Mouse (Mus musculus): ENCODE measurements at regions not wholly inside any gene's neighbourhood (a gene's known extent, or its start where the extent isn't known, plus 50 kb on each side); places are given as distances from the start of the nearest gene placed in this dataset.

DNA sequence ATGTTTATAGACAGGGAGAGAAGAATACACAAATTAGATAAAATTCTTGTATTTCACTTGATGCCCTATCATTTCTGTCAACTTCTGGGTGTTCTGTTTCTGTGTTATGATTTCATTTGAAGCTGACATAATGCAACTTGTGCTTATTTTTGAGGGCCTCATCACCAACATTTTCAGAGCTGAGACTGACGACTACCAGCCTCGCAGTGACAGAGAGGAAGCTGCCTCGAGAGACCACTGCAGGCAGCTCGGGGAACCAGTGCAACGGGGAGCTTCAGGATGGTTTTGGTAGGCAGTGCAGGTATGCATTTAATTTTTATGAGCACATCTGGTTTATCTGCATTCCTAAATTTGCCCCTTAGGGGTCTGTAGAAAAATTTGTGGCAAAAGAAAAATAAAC lies 669.1 kb upstream of the Pou3f3 start:
- no peak overlapping the region for H3K9ac ChIP-seq (replicated peaks; ENCODE audit: low read depth, low read length)
- no peaks in the 10 kb centered on the region for H3K9me3 ChIP-seq (ENCODE audit: control insufficient read depth, low read depth, low read length)
- WGBS, result 65% methylated on average over 5 of the region's 5 CpGs
- no peak overlapping the region for H3K27ac ChIP-seq (ENCODE audit: low read length)
- no peaks in the 10 kb centered on the region for H3K36me3 ChIP-seq (ENCODE audit: control insufficient read depth, insufficient read depth, low read length)
- H3K4me1 ChIP-seq (ENCODE audit: control insufficient read depth, insufficient read depth, low read length), result no peaks in the 10 kb centered on the region
- no peak overlapping the region for H3K4me3 ChIP-seq (ENCODE audit: low read depth, low read length)
- H3K4me2 ChIP-seq (replicated peaks; ENCODE audit: low read depth, low read length), result no peak overlapping the region
- ATAC-seq (ENCODE audit: insufficient number of reproducible peaks, insufficient read depth, low FRiP score, low read depth), result no peak
- H3K27me3 ChIP-seq (ENCODE audit: control insufficient read depth, insufficient read depth, low read length), result no peaks in the 10 kb centered on the region

GRCm38 (mm10) chr1:42033786-42034185 lies 661.8 kb upstream of the Pou3f3 start:
- 83% methylated on average over 2 of the region's 2 CpGs for WGBS
- H3K36me3 ChIP-seq (ENCODE audit: control insufficient read depth, insufficient read depth, low read length), result no peaks in the 10 kb centered on the region
- no peak for ATAC-seq (ENCODE audit: insufficient number of reproducible peaks, insufficient read depth, low FRiP score, low read depth)
- no peak overlapping the region for H3K9ac ChIP-seq (replicated peaks; ENCODE audit: low read depth, low read length)
- no peaks in the 10 kb centered on the region for H3K4me1 ChIP-seq (ENCODE audit: control insufficient read depth, insufficient read depth, low read length)
- no peak overlapping the region for H3K27ac ChIP-seq (ENCODE audit: low read length)
- H3K4me2 ChIP-seq (replicated peaks; ENCODE audit: low read depth, low read length), result no peak overlapping the region
- no peaks in the 10 kb centered on the region for H3K9me3 ChIP-seq (ENCODE audit: control insufficient read depth, low read depth, low read length)
- no peaks in the 10 kb centered on the region for H3K27me3 ChIP-seq (ENCODE audit: control insufficient read depth, insufficient read depth, low read length)
- H3K4me3 ChIP-seq (ENCODE audit: low read depth, low read length), result no peak overlapping the region

DNA sequence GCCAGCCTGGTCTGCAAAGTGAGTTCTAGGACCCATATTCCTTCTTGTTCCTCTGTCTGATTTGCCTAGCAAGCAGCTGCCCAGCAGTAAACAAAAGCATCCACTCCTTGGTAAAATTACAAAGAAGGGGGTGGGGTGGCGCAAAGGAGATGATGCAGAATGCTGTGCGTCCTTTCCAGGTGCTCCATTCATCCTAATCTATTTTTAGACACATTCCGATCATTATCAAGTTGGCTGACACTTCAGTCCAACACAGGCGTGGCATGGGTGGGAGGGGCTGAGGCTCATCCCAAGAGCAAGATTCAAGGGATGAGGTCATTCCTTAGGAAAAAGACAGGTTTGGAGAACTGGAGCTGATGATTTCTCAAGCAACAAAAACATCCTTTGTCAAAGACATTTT lies 660.2 kb upstream of the Pou3f3 start:
- no peak overlapping the region for H3K4me3 ChIP-seq (ENCODE audit: low read depth, low read length)
- H3K27ac ChIP-seq (ENCODE audit: low read length), result no peak overlapping the region
- 82% methylated on average over 4 of the region's 4 CpGs for WGBS
- H3K4me2 ChIP-seq (replicated peaks; ENCODE audit: low read depth, low read length), result no peak overlapping the region
- no peaks in the 10 kb centered on the region for H3K27me3 ChIP-seq (ENCODE audit: control insufficient read depth, insufficient read depth, low read length)
- H3K4me1 ChIP-seq (ENCODE audit: control insufficient read depth, insufficient read depth, low read length), result no peaks in the 10 kb centered on the region
- H3K9me3 ChIP-seq (ENCODE audit: control insufficient read depth, low read depth, low read length), result no peaks in the 10 kb centered on the region
- no peak overlapping the region for H3K9ac ChIP-seq (replicated peaks; ENCODE audit: low read depth, low read length)
- H3K36me3 ChIP-seq (ENCODE audit: control insufficient read depth, insufficient read depth, low read length), result no peaks in the 10 kb centered on the region
- ATAC-seq (ENCODE audit: insufficient number of reproducible peaks, insufficient read depth, low FRiP score, low read depth), result no peak

DNA sequence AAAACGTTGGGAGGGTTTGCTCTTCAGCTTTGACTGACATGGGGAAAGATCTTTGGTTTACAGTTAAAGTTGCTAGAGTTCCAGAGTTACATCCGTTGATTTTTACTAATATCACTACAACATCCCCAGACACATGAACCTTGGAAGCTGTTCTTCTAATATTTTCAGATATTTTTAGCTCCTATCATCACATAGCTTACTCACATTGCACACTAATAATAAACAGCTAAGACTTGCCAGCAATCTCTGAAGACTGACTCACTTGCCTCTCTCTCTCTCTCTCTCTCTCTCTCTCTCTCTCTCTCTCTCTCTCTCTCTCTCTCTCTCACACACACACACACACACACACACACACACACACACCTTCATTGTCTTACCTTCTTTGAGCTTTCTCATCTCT lies 654.0 kb upstream of the Pou3f3 start:
- no peak for ATAC-seq (ENCODE audit: insufficient number of reproducible peaks, insufficient read depth, low FRiP score, low read depth)
- 71% methylated on average over 2 of the region's 2 CpGs for WGBS
- H3K4me2 ChIP-seq (replicated peaks; ENCODE audit: low read depth, low read length), result no peak overlapping the region
- no peak overlapping the region for H3K4me3 ChIP-seq (ENCODE audit: low read depth, low read length)
- H3K9me3 ChIP-seq (ENCODE audit: control insufficient read depth, low read depth, low read length), result no peaks in the 10 kb centered on the region
- no peak overlapping the region for H3K9ac ChIP-seq (replicated peaks; ENCODE audit: low read depth, low read length)
- H3K4me1 ChIP-seq (ENCODE audit: control insufficient read depth, insufficient read depth, low read length), result no peaks in the 10 kb centered on the region
- H3K36me3 ChIP-seq (ENCODE audit: control insufficient read depth, insufficient read depth, low read length), result no peaks in the 10 kb centered on the region
- H3K27me3 ChIP-seq (ENCODE audit: control insufficient read depth, insufficient read depth, low read length), result no peaks in the 10 kb centered on the region
- no peak overlapping the region for H3K27ac ChIP-seq (ENCODE audit: low read length)

- Histone ChIP-seq H3K36me3 (ENCODE audit: control insufficient read depth, insufficient read depth, low read length) (no peaks in the 10 kb centered on the region), H3K27me3 (ENCODE audit: control insufficient read depth, insufficient read depth, low read length) (no peaks in the 10 kb centered on the region), H3K4me3 (ENCODE audit: low read depth, low read length) (no peak overlapping the region), H3K27ac (ENCODE audit: low read length) (no peak overlapping the region), H3K9ac (replicated peaks; ENCODE audit: low read depth, low read length) (no peak overlapping the region), H3K4me1 (ENCODE audit: control insufficient read depth, insufficient read depth, low read length) (no peaks in the 10 kb centered on the region), H3K4me2 (replicated peaks; ENCODE audit: low read depth, low read length) (no peak overlapping the region), H3K9me3 (ENCODE audit: control insufficient read depth, low read depth, low read length) (no peaks in the 10 kb centered on the region)
- no peak for ATAC-seq (ENCODE audit: insufficient number of reproducible peaks, insufficient read depth, low FRiP score, low read depth)
Measured at GRCm38 (mm10) chr1:42058494-42058893, 637.1 kb upstream of the Pou3f3 start.

DNA sequence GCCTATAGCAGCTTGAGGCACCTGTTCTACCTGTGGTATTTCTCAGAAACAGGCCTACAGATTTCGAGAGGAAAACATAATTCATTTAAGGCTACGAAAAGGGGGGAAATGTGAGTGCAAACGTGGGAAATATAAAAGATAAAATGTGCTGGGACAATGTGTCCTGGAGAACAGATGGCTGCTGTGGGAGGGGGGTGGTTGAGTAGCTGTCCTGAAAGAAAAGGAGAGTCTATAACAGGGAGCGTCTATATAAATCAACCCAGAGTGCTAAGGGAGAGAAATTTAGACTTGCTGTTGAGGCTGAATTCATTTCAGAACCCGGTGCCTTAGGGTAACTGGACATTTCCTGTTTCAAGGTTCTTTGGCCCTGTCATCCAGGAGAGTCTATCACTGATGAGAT lies 625.5 kb upstream of the Pou3f3 start:
- WGBS, result 75% methylated on average over 5 of the region's 5 CpGs
- H3K27me3 ChIP-seq (ENCODE audit: control insufficient read depth, insufficient read depth, low read length), result no peaks in the 10 kb centered on the region

DNA sequence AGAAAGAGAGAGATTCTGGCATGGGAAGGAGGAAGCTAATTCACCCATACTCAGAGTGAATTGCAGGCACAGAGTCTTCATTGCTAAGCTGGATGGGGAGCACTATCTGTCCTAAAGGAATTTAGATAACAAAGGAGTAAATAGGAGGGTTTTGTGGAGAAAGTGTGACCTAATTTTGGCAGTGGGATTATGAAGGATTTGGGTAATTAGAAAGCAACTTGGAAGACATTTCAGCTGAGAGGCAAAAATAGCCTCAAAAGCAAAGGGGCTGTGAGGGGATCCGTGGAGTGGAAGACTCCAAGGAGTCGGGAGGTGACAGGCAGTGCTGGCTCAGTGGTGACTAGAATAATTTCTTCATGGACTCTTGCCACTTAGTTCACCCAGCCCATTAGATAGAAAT lies 599.5 kb upstream of the Pou3f3 start:
- Histone ChIP-seq H3K4me2 (replicated peaks; ENCODE audit: low read depth, low read length) (no peak overlapping the region), H3K27me3 (ENCODE audit: control insufficient read depth, insufficient read depth, low read length) (no peaks in the 10 kb centered on the region), H3K36me3 (ENCODE audit: control insufficient read depth, insufficient read depth, low read length) (no peaks in the 10 kb centered on the region), H3K9me3 (ENCODE audit: control insufficient read depth, low read depth, low read length) (no peaks in the 10 kb centered on the region), H3K4me3 (ENCODE audit: low read depth, low read length) (no peak overlapping the region), H3K27ac (ENCODE audit: low read length) (no peak overlapping the region), H3K4me1 (ENCODE audit: control insufficient read depth, insufficient read depth, low read length) (no peaks in the 10 kb centered on the region), H3K9ac (replicated peaks; ENCODE audit: low read depth, low read length) (no peak overlapping the region)
- ATAC-seq (ENCODE audit: insufficient number of reproducible peaks, insufficient read depth, low FRiP score, low read depth), result no peak
- WGBS, result 55% methylated on average over 2 of the region's 2 CpGs

More for the DNA sequence above, 625.5 kb upstream of the Pou3f3 start:
- Histone ChIP-seq H3K36me3 (ENCODE audit: control insufficient read depth, insufficient read depth, low read length) (no peaks in the 10 kb centered on the region), H3K4me2 (replicated peaks; ENCODE audit: low read depth, low read length) (no peak overlapping the region), H3K27ac (ENCODE audit: low read length) (no peak overlapping the region), H3K9me3 (ENCODE audit: control insufficient read depth, low read depth, low read length) (no peaks in the 10 kb centered on the region), H3K9ac (replicated peaks; ENCODE audit: low read depth, low read length) (no peak overlapping the region), H3K4me1 (ENCODE audit: control insufficient read depth, insufficient read depth, low read length) (no peaks in the 10 kb centered on the region), H3K4me3 (ENCODE audit: low read depth, low read length) (no peak overlapping the region)
- ATAC-seq (ENCODE audit: insufficient number of reproducible peaks, insufficient read depth, low FRiP score, low read depth), result no peak

GRCm38 (mm10) chr1:42098580-42098979 lies 597.0 kb upstream of the Pou3f3 start:
- no peak for ATAC-seq (ENCODE audit: insufficient number of reproducible peaks, insufficient read depth, low FRiP score, low read depth)
- Histone ChIP-seq H3K9ac (replicated peaks; ENCODE audit: low read depth, low read length) (no peak overlapping the region), H3K4me3 (ENCODE audit: low read depth, low read length) (no peak overlapping the region), H3K4me1 (ENCODE audit: control insufficient read depth, insufficient read depth, low read length) (no peaks in the 10 kb centered on the region), H3K27me3 (ENCODE audit: control insufficient read depth, insufficient read depth, low read length) (no peaks in the 10 kb centered on the region), H3K36me3 (ENCODE audit: control insufficient read depth, insufficient read depth, low read length) (no peaks in the 10 kb centered on the region), H3K9me3 (ENCODE audit: control insufficient read depth, low read depth, low read length) (no peaks in the 10 kb centered on the region), H3K27ac (ENCODE audit: low read length) (no peak overlapping the region), H3K4me2 (replicated peaks; ENCODE audit: low read depth, low read length) (no peak overlapping the region)
- WGBS, result 81% methylated on average over 2 of the region's 2 CpGs

GRCm38 (mm10) chr1:42107521-42107920 lies 588.0 kb upstream of the Pou3f3 start:
- H3K4me3 ChIP-seq (ENCODE audit: low read depth, low read length), result no peak overlapping the region
- no peak overlapping the region for H3K9ac ChIP-seq (replicated peaks; ENCODE audit: low read depth, low read length)
- H3K4me2 ChIP-seq (replicated peaks; ENCODE audit: low read depth, low read length), result no peak overlapping the region
- H3K27me3 ChIP-seq (ENCODE audit: control insufficient read depth, insufficient read depth, low read length), result no peaks in the 10 kb centered on the region
- H3K4me1 ChIP-seq (ENCODE audit: control insufficient read depth, insufficient read depth, low read length), result no peaks in the 10 kb centered on the region
- H3K9me3 ChIP-seq (ENCODE audit: control insufficient read depth, low read depth, low read length), result no peaks in the 10 kb centered on the region
- H3K36me3 ChIP-seq (ENCODE audit: control insufficient read depth, insufficient read depth, low read length), result no peaks in the 10 kb centered on the region
- no peak overlapping the region for H3K27ac ChIP-seq (ENCODE audit: low read length)
- no peak for ATAC-seq (ENCODE audit: insufficient number of reproducible peaks, insufficient read depth, low FRiP score, low read depth)
- WGBS, result 64% methylated on average over 5 of the region's 5 CpGs

Data from stomach, embryonic 14.5 days (tissue).